Mouse (Mus musculus): ENCODE measurements around the gene Olfr45. TPM values are rescaled to one million over a fixed set of nuclear protein-coding genes. Genes with fewer than 3 reads are reported as not detected.

The Olfr45 gene
- not detected in 2 replicates for polyA plus RNA-seq (2012; rRNA removed)

GRCm38 (mm10) chr7:140681651-140682050 lies at the start of gene Olfr45:
TSS of gene Olfr45 (plus strand) at chr7:140681951.

DNA sequence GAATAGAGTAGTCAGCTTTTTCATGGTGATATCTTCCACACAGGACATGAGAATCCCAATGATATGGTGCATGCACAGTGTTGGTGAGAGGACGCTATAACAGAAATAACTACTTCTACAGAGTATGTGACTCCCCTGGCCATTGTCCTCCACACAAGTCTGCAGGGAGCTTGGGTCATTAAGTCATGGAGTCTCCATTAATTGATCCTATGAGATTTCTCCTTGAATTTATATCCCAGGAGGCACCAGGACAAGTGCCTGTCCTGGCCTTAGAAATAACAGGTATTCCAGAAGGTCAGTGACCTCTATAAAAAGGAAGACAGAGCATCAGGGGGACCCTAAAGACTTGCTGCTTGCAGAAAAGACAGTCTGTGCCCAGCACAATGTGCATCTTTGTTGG lies 35.6 kb upstream of the Olfr45 start, which contains the start of gene Olfr53:
Gene Olfr53 (plus strand): TSS at position 301 of the 400 bp plus-strand sequence.

GRCm38 (mm10) chr7:140659630-140660029 lies 22.1 kb upstream of the Olfr45 start, which contains the start of gene Olfr539:
TSS of gene Olfr539 (plus strand) at chr7:140659930.

GRCm38 (mm10) chr7:140696967-140697366 lies 15.2 kb downstream of the Olfr45 start, which contains the start of gene Olfr541:
TSS of gene Olfr541 (plus strand) at chr7:140697267.

Other genes starting within 250 kb of the Olfr45 start
- not detected in 2 replicates for gene Olfr533, start 218.6 kb upstream of the Olfr45 start, polyA plus RNA-seq (2012; rRNA removed)
- not detected in 2 replicates for gene Olfr535, start 197.7 kb upstream of the Olfr45 start, polyA plus RNA-seq (2012; rRNA removed)
- not detected in 2 replicates for gene Olfr536, start 174.6 kb upstream of the Olfr45 start, polyA plus RNA-seq (2012; rRNA removed)
- not detected in 2 replicates for gene Olfr538, start 114.1 kb upstream of the Olfr45 start, polyA plus RNA-seq (2012; rRNA removed)
- not detected in 2 replicates for gene Olfr46, start 80.7 kb upstream of the Olfr45 start, polyA plus RNA-seq (2012; rRNA removed)
- not detected in 2 replicates for gene Olfr61, start 53.0 kb upstream of the Olfr45 start, polyA plus RNA-seq (2012; rRNA removed)
- not detected in 2 replicates for gene Olfr53, start 35.5 kb upstream of the Olfr45 start, polyA plus RNA-seq (2012; rRNA removed)
- gene Olfr539, start 22.0 kb upstream of the Olfr45 start, polyA plus RNA-seq (2012; rRNA removed): not detected in 2 replicates
- gene Olfr541, start 15.3 kb downstream of the Olfr45 start, polyA plus RNA-seq (2012; rRNA removed): not detected in 2 replicates
- gene Cyp2e1, start 81.8 kb downstream of the Olfr45 start, polyA plus RNA-seq (2012; rRNA removed): 0.06 and 0.75 TPM in 2 replicates
- 0.15 TPM in 1 of 2 replicates, not detected in the other for gene Syce1, start 105.9 kb downstream of the Olfr45 start, polyA plus RNA-seq (2012; rRNA removed)
- gene Zfp941, start 140.2 kb downstream of the Olfr45 start, polyA plus RNA-seq (2012; rRNA removed): 0.01 and 0.02 TPM in 2 replicates
- gene Urah, start 153.1 kb downstream of the Olfr45 start, polyA plus RNA-seq (2012; rRNA removed): 24.9 and 25.9 TPM in 2 replicates
- not detected in 2 replicates for gene Scgb1c1, start 163.6 kb downstream of the Olfr45 start, polyA plus RNA-seq (2012; rRNA removed)
- gene Odf3, start 165.9 kb downstream of the Olfr45 start, polyA plus RNA-seq (2012; rRNA removed): not detected in 2 replicates
- not detected in 2 replicates for gene Gm45785, start 174.4 kb downstream of the Olfr45 start, polyA plus RNA-seq (2012; rRNA removed)
- 38.8 and 38.9 TPM in 2 replicates for gene Ric8a, start 175.0 kb downstream of the Olfr45 start, polyA plus RNA-seq (2012; rRNA removed)
- 7.5 and 8.6 TPM in 2 replicates for gene Bet1l, start 175.6 kb downstream of the Olfr45 start, polyA plus RNA-seq (2012; rRNA removed)
- 26.4 and 30.2 TPM in 2 replicates for gene Psmd13, start 200.0 kb downstream of the Olfr45 start, polyA plus RNA-seq (2012; rRNA removed)
- gene Sirt3, start 200.4 kb downstream of the Olfr45 start, polyA plus RNA-seq (2012; rRNA removed): 12.7 and 14.2 TPM in 2 replicates
- gene Cox8b, start 218.5 kb downstream of the Olfr45 start, polyA plus RNA-seq (2012; rRNA removed): 24.9 and 30.2 TPM in 2 replicates
- 0.08 and 0.19 TPM in 2 replicates for gene Nlrp6, start 239.0 kb downstream of the Olfr45 start, polyA plus RNA-seq (2012; rRNA removed)